Mouse (Mus musculus) common myeloid progenitor, adult 5-6 weeks (primary cell): Measurements from ENCODE around the gene Kmt2d. TPM values are rescaled to one million over a fixed set of nuclear protein-coding genes. Genes with fewer than 3 reads are reported as not detected.

ENCODE experiments used
- ATAC-seq: replicated peaks from 2 replicates; pipeline ENCODE4 v1.8.0; 2016; ENCODE audit warnings: low read depth, mild to moderate bottlenecking, moderate TSS enrichment, inconsistent platforms; ENCODE audit not compliant: poor library complexity, severe bottlenecking
- total RNA-seq: library from RNA; stranded (forward); fragments of 200-1000, 187-1606 nt; gene quantifications from 2 replicates; pipeline ENCODE4 v1.2.3, GENCODE M21; 2017

Kmt2d gene
- total RNA-seq, 1 experiment from 2014 or later: 52.2 TPM

- no peak for ATAC-seq
Measured at GRCm38 (mm10) chr15:98891198-98891742, 20.3 kb upstream of the Kmt2d start.

GRCm38 (mm10) chr15:98887526-98887925 is 16.5 kb upstream of the Kmt2d start:
- ATAC-seq: no peak

GRCm38 (mm10) chr15:98886667-98887387 is 15.8 kb upstream of the Kmt2d start:
- no peak for ATAC-seq

- no peak for ATAC-seq
Measured at GRCm38 (mm10) chr15:98884106-98884505, 13.1 kb upstream of the Kmt2d start.

- ATAC-seq: no peak
Measured at GRCm38 (mm10) chr15:98883661-98884060, 12.7 kb upstream of the Kmt2d start.

GRCm38 (mm10) chr15:98881656-98882008 is 10.6 kb upstream of the Kmt2d start:
- peak; percentile 12 for ATAC-seq

- peak; percentile 90 for ATAC-seq
Measured at GRCm38 (mm10) chr15:98880978-98881655, 10.1 kb upstream of the Kmt2d start.

GRCm38 (mm10) chr15:98877331-98877730 is 6.3 kb upstream of the Kmt2d start:
- peak; percentile 27; the same call in 1 of the 2 replicates for ATAC-seq

GRCm38 (mm10) chr15:98871916-98872888 is 1.2 kb upstream of the Kmt2d start:
- ATAC-seq: peak; percentile 84

- no peak for ATAC-seq
Measured at GRCm38 (mm10) chr15:98870179-98871069, 580 bp downstream of the Kmt2d start.

- 0 out of 2 replicates have a peak, but pooled peaks have one; percentile 13 for ATAC-seq
Measured at GRCm38 (mm10) chr15:98869342-98870178, 1.4 kb downstream of the Kmt2d start.

- no peak for ATAC-seq
Measured at GRCm38 (mm10) chr15:98868346-98869063, 2.5 kb downstream of the Kmt2d start.

GRCm38 (mm10) chr15:98867321-98867720 is 3.7 kb downstream of the Kmt2d start:
- ATAC-seq: peak; percentile 67

- ATAC-seq: no peak
Measured at GRCm38 (mm10) chr15:98866501-98866900, 4.5 kb downstream of the Kmt2d start.

- no peak for ATAC-seq
Measured at GRCm38 (mm10) chr15:98865771-98866170, 5.2 kb downstream of the Kmt2d start.

- no peak for ATAC-seq
Measured at GRCm38 (mm10) chr15:98864951-98865350, 6.1 kb downstream of the Kmt2d start.

GRCm38 (mm10) chr15:98863451-98863958 is 7.5 kb downstream of the Kmt2d start:
- no peak for ATAC-seq
